Mouse (Mus musculus): ENCODE data around the gene Tbc1d9b.

The Tbc1d9b gene

DNA sequence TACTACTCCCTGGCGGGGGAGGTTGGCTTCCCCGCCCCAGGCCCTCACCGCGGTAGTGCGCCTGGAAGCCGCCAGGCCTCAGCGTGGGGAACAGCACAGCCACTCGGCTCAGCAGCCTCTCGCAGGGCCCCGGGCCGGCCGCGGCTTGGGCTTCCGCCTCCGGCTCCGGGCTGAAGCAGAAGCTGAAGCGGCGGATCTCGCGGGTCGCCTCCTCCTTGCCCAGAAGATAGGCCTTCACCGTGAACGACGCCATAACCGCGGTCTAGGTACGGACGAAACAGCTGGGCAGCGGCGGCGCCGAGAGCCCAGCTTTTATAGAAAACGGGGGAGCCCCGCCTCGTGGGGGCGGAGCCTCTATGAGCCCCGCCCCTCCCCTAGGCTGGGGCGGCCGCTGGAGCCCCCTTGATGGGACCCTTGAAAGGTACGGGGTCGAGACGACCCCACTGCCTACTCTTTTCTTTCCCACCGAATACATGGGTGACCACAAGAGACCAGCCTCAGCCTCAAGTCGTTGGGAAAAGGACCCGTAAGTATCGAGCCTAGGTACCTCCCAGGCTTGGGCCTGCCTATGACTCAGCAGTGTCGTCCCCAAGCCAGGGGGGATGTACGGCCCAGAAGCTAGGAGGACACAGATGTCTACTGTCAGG lies 79.4 kb downstream of the Tbc1d9b start, which contains the start of the genes Sqstm1 and Mgat4b:
Gene Sqstm1 (minus strand): TSS at position 323 of the 647 bp plus-strand sequence.
Gene Mgat4b (plus strand): TSS at position 386 of the 647 bp plus-strand sequence.
- DNase-seq (ENCODE audit: low read depth, low spot score): peak; percentile 77

DNA sequence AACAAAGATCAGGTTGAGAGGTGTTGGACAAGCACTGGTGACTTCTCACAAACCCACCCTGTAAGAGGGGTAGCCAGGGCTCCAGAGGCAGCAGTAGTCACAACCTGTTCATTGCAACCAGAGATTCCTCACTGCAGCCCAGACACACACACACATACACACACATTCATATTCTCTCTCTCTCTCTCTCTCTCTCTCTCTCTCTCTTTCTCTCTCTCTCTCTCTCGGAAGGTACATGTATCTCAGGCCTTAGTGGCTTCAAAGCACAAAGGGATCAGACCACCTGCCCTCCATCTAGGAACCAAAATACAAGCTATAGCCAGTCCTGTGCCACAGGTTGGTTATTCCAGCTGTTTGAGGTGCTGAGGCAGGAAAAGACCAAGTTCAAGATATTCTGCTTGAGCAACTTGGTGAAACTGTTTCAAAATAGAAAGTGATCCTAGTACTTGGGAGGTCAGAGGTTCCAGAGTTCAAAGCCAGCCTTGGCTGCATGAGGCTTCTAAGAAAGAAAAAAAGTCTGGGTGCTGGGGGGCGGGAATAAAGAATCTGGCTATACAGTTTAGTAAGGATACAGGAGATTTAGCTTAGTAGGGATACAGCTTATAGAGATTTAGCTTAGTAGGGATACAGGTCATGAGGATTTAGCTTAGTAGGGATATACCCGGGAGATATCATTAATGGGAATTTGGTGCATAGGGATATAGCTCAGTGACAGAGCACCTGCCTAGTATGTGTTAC lies 80.3 kb downstream of the Tbc1d9b start:
- DNase-seq (ENCODE audit: low read depth, low spot score): no peak

DNA sequence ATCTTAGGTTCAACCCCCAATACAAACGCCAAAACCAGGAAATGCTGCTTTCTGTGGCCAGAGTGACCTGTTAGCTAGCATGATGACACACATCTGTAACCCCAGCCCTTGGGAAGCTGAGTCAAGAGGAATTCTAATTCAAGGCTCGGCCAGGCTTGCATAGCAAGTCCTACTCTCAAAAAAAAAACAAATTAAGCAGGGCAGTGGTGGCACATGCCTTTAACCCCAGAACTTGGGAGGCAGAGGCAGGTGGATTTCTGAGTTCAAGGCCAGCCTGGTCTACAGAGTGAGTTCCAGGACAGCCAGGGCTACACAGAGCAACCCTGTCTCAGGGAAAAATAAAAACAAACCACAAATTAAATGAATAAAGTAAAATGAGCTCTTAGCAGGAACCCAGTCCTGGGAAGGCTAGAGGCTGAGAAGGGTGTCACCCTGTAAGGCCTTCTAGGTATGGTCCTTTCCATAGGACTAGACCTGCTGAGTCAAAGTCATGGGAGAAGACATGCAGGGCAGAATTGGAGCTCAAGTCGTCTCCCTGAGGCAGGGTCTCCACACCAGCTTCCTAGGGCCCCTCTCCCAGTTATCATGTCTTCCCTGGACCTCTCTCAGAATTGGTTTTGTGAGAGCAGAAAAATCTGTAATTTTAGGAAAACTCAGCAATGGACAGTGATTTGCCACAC lies 81.0 kb downstream of the Tbc1d9b start:
- no peak for DNase-seq (ENCODE audit: low read depth, low spot score)

DNA sequence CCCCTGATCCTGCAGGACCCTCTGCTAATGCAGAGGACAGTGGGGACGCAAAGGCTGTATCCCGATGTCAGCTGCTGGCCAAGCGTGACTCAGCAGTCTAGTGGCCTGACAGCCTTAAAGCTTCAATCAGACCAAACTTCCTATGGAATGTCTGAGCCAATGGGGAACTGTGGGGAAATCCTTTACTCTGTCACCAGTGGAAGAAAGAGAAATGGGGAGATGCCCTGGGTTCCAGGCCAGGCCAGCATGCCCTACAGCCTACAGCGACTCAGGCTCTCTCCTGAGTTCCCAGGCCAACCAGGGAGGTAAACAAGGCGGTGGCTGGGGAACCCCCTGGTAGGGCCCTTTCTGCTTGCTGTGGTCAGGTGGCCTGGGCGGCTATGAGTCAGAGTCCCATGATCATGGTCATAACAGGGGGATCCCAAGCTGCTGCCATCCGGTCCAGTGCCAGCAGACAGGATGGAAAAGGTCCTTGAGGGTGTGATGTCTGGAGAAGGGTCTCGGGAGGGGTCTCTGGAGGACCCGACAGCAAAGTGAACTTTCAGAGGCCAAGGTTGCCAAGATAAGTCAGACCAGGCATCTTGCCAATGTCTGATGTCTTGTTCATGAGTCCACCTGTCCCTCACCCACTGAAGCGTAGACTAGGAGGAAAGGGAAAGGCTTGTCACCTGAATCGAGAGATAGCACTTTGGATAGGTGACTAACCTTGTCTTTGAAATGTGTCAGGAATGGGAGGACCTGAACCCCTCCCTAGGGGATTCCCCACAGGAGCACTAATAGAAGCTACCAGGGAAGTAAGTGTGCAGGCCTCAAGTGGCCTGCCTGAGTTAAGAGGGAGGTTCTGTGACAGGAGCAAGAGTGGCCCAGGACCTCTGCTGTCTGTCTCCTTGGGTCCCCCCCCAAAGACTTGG lies 81.9 kb downstream of the Tbc1d9b start:
- no peak for DNase-seq (ENCODE audit: low read depth, low spot score)

DNA sequence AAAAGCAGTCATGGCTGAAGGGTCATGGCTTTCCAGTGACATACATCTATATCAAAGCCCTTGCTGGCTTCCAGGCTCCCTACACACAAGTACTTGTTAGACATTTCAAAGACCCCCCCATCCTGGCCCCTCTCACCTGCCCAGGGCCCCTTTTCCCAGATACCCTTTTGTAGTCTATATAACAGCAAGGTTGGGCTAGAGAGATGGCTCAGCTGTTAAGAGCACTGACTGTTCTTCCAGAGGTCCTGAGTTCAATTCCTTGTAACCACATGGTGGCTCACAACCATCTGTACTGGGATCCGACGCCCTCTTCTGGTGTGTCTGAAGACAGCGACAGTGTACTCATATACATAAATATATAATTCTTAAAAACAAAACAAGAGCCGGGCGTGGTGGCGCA lies 83.4 kb downstream of the Tbc1d9b start:
- no peak for DNase-seq (ENCODE audit: low read depth, low spot score)

DNA sequence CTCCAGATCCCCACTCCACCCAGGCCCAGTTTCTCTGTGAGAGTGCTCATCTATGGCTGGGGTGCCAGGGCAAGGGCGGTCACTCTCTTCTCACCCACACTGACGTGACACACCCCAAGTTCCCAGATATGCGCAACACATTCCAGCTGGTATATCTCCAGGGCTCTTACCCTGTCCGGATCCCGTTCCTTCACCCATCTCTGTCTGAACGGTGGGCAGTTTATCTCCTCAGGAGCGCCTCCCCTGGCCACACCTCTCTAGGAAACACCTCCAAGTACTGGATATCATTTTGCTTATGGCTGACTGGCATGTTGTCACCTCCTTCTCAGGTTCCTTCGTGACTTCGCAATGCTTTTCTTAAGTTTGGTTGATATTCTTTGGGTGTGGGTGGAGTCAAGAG lies 84.4 kb downstream of the Tbc1d9b start:
- no peak for DNase-seq (ENCODE audit: low read depth, low spot score)

DNA sequence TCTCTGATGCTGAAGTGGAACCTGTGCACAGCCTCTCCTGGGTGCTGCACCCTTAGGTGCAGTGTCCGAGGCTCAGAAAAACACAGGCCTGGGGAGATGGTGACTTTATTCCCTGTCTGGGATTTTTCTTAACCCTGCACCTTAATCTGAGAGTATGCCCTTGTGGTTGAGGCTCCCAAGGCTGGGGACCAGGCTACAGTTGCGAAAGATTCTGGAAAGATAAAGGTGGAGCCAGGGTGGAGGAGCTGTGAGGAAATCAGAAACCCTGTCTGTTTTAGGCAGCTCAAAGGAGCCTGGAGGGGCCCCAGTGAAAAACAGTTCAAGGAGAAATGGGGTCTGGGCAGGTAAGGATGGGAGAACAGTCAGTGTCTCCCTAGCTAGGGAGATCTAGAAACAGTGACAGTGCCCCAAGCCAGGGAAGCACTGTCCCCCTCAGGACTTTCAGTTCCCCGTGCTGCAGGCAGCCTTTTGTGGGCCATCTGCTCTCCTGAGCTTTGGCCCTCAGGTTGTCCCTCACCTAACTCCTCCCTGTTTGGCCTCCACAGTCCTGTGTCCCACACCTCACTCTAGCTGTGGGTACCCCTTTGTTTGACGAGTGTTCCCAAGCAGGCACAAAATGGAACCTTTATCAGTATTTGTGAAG lies 85.6 kb downstream of the Tbc1d9b start:
- no peak for DNase-seq (ENCODE audit: low read depth, low spot score)

DNA sequence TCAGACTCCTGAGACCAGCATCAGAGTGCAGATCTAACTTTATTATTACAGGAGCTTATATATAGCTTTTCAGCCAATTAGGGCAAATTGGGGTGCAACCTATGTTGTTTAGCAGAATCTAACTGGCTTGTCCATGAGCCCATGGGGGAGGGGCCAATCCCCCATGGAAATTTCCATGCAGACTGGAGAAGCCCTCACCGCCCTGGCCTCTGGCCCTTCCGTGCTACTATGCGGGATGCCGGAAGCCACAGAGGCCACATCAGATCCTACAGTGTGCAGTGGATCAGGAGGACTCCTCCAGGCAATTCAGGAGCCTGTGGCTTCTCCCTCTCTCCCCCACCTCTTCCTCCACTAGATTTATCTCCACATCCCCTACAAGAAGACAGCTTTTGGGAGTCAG lies 86.6 kb downstream of the Tbc1d9b start:
- DNase-seq (ENCODE audit: low read depth, low spot score): no peak

DNA sequence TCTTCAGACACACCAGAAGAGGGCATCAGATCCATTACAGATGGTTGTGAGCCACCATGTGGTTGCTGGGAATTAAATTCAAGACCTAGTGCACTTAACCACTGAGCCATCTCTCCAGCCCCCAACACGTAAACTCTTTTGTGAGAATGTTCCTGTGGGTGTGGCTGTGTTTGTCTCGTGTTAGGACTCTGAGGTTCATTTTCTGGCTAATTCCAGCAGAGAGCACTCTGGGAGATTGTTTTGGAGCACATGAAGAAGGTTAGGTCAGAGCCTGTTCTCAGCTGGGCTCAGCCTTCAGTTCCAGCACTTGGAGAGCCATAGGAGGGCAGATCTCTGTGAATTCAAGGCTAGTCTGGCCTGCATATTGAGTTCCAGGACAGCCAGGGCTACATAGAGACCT lies 88.6 kb downstream of the Tbc1d9b start:
- DNase-seq (ENCODE audit: low read depth, low spot score): no peak
